Mouse (Mus musculus) hindbrain, embryonic 14.5 days (tissue): ENCODE results near the gene Plk5. TPM values are rescaled to one million over a fixed set of nuclear protein-coding genes. Genes with fewer than 3 reads are reported as not detected.

Source experiments
- ATAC-seq: fragments of 200-750 bp; cut with Nextera tagmentation; 2 replicates; pipeline ENCODE4 v1.8.0; 2017; ENCODE audit warnings: moderate number of reproducible peaks, mild to moderate bottlenecking, moderate TSS enrichment, moderate library complexity; ENCODE audit not compliant: low FRiP score
- DNase-seq: peaks from one replicate; pipeline ENCODE4 v3.0.0-alpha.2; 2015; ENCODE audit warnings: low spot score
- H3K27ac ChIP-seq: fragments of 300-500 bp; sonication (generic); 2 replicates; pipeline ENCODE4 v1.5.1; 2014; ENCODE audit warnings: mild to moderate bottlenecking, moderate library complexity
- H3K27me3 ChIP-seq: fragments of 300-500 bp; sonication (generic); 2 replicates; pipeline ENCODE4 v1.6.1; 2014; ENCODE audit warnings: mild to moderate bottlenecking, low read length, mixed read lengths; ENCODE audit not compliant: control insufficient read depth, insufficient read depth
- H3K36me3 ChIP-seq: fragments of 300-500 bp; sonication (generic); replicated peaks from 2 replicates; pipeline ENCODE4 v1.6.1; 2014; ENCODE audit not compliant: control insufficient read depth, insufficient read depth
- H3K4me1 ChIP-seq: fragments of 300-500 bp; sonication (generic); replicated peaks from 2 replicates; pipeline ENCODE4 v1.6.1; 2014; ENCODE audit warnings: antibody characterized with exemption, low read length, mixed read lengths; ENCODE audit not compliant: control insufficient read depth, insufficient read depth
- H3K4me2 ChIP-seq: fragments of 300-500 bp; sonication (generic); replicated peaks from 2 replicates; pipeline ENCODE4 v1.6.1; 2014; ENCODE audit warnings: mild to moderate bottlenecking, moderate library complexity
- H3K4me3 ChIP-seq: fragments of 300-500 bp; sonication (generic); replicated peaks from 2 replicates; pipeline ENCODE4 v1.5.1; 2014; ENCODE audit warnings: mild to moderate bottlenecking, low read length
- H3K9ac ChIP-seq: fragments of 300-500 bp; sonication (generic); 2 replicates; pipeline ENCODE4 v1.6.1; 2014
- H3K9me3 ChIP-seq: fragments of 300-500 bp; sonication (generic); 2 replicates; pipeline ENCODE4 v1.6.1; 2016; ENCODE audit warnings: low read length; ENCODE audit not compliant: control insufficient read depth
- WGBS: fragments of 180-500 bp; shearing (Covaris S2); extraction: QIAGEN DNeasy Blood & Tissue Kit; methylation state at CpG from one replicate; pipeline ENCODE4 v1.1.7; 2014; 5-methylcytosine and 5-hydroxymethylcytosine counted together
- polyA plus RNA-seq: library from polyadenylated mRNA; unstranded; fragments of >200 nt; fragmentation: Nextera tagmentation; extraction: Ambion mirVana; gene quantifications from 2 replicates; pipeline ENCODE4 v1.2.1, GENCODE M21; 2014

Plk5 gene
- polyA plus RNA-seq, 1 experiment from 2014 or later: 3.6 TPM

GRCm38 (mm10) chr10:80330084-80330483 lies 26.2 kb upstream of the Plk5 start:
- Histone ChIP-seq H3K27ac (no peak overlapping the region), H3K9me3 (no peaks in the 10 kb centered on the region), H3K4me2 (peak overlapping the region; percentile 87), H3K4me3 (peak overlapping the region; percentile 43), H3K36me3 (no peaks in the 10 kb centered on the region), H3K4me1 (no peaks in the 10 kb centered on the region; the same call in 1 of the 2 replicates), H3K9ac (peak overlapping the region; percentile 58), H3K27me3 (0 out of 2 replicates have a peak, but pooled peaks cover under 1% of the 10 kb centered on the region)
- ATAC-seq (no peak), DNase-seq (no peak)
- WGBS: 1% methylated on average over 39 of the region's 41 CpGs

- Histone ChIP-seq H3K9me3 (no peaks in the 10 kb centered on the region), H3K9ac (no peak overlapping the region), H3K4me1 (no peaks in the 10 kb centered on the region; the same call in 1 of the 2 replicates), H3K27ac (no peak overlapping the region), H3K36me3 (no peaks in the 10 kb centered on the region), H3K4me2 (peak overlapping the region; percentile 21), H3K4me3 (no peak overlapping the region), H3K27me3 (no peaks in the 10 kb centered on the region)
- no peak for ATAC-seq
- 78% methylated on average over 2 of the region's 2 CpGs for WGBS
- no peak for DNase-seq
Measured at GRCm38 (mm10) chr10:80330888-80331287, 25.4 kb upstream of the Plk5 start.

GRCm38 (mm10) chr10:80331636-80332524 lies 24.4 kb upstream of the Plk5 start:
- 70% methylated on average over 10 of the region's 10 CpGs for WGBS
- Histone ChIP-seq H3K9ac (no peak overlapping the region), H3K36me3 (no peaks in the 10 kb centered on the region), H3K27ac (no peak overlapping the region), H3K4me1 (no peaks in the 10 kb centered on the region; the same call in 1 of the 2 replicates), H3K9me3 (no peaks in the 10 kb centered on the region), H3K27me3 (no peaks in the 10 kb centered on the region), H3K4me2 (no peak overlapping the region), H3K4me3 (no peak overlapping the region)
- ATAC-seq (no peak), DNase-seq (no peak)

- H3K9ac ChIP-seq: no peak overlapping the region
- no peak overlapping the region for H3K4me2 ChIP-seq
- H3K4me1 ChIP-seq: no peaks in the 10 kb centered on the region; the same call in 1 of the 2 replicates
- H3K27ac ChIP-seq: no peak overlapping the region
- H3K27me3 ChIP-seq: no peaks in the 10 kb centered on the region
- H3K9me3 ChIP-seq: no peaks in the 10 kb centered on the region
- 79% methylated on average over 5 of the region's 5 CpGs for WGBS
- no peak for ATAC-seq
- H3K36me3 ChIP-seq: no peaks in the 10 kb centered on the region
- no peak for DNase-seq
- no peak overlapping the region for H3K4me3 ChIP-seq
Measured at GRCm38 (mm10) chr10:80332525-80332989, 23.7 kb upstream of the Plk5 start.

- no peaks in the 10 kb centered on the region for H3K9me3 ChIP-seq
- no peak overlapping the region for H3K4me2 ChIP-seq
- H3K9ac ChIP-seq: no peak overlapping the region
- H3K4me1 ChIP-seq: no peaks in the 10 kb centered on the region
- ATAC-seq: no peak
- WGBS: 93% methylated on average over 12 of the region's 12 CpGs
- DNase-seq: no peak
- H3K27ac ChIP-seq: no peak overlapping the region
- no peaks in the 10 kb centered on the region for H3K36me3 ChIP-seq
- H3K27me3 ChIP-seq: peaks cover 12% of the 10 kb centered on the region
- no peak overlapping the region for H3K4me3 ChIP-seq
Measured at GRCm38 (mm10) chr10:80336263-80336662, 20.0 kb upstream of the Plk5 start.

GRCm38 (mm10) chr10:80339941-80340750 lies 16.1 kb upstream of the Plk5 start:
- no peak overlapping the region for H3K9ac ChIP-seq
- no peaks in the 10 kb centered on the region for H3K9me3 ChIP-seq
- H3K27me3 ChIP-seq: peaks cover 51% of the 10 kb centered on the region
- ATAC-seq (no peak), DNase-seq (peak; percentile 89)
- WGBS: 25% methylated on average over 19 of the region's 19 CpGs
- H3K4me3 ChIP-seq: no peak overlapping the region
- peaks cover 14% of the 10 kb centered on the region for H3K4me1 ChIP-seq
- H3K4me2 ChIP-seq: no peak overlapping the region
- H3K27ac ChIP-seq: no peak overlapping the region
- H3K36me3 ChIP-seq: no peaks in the 10 kb centered on the region

GRCm38 (mm10) chr10:80341026-80341425 lies 15.2 kb upstream of the Plk5 start:
- 10% methylated on average over 21 of the region's 21 CpGs for WGBS
- Histone ChIP-seq H3K9ac (no peak overlapping the region), H3K36me3 (no peaks in the 10 kb centered on the region), H3K27ac (no peak overlapping the region), H3K4me3 (no peak overlapping the region; the same call in 1 of the 2 replicates), H3K27me3 (peaks cover 60% of the 10 kb centered on the region), H3K9me3 (no peaks in the 10 kb centered on the region), H3K4me2 (no peak overlapping the region), H3K4me1 (peaks cover 14% of the 10 kb centered on the region)
- ATAC-seq (no peak), DNase-seq (no peak)

GRCm38 (mm10) chr10:80341491-80342304 lies 14.6 kb upstream of the Plk5 start:
- Histone ChIP-seq H3K9me3 (no peaks in the 10 kb centered on the region), H3K27ac (no peak overlapping the region), H3K9ac (peak overlapping the region; percentile 11; the same call in 1 of the 2 replicates), H3K27me3 (peaks cover 66% of the 10 kb centered on the region), H3K4me3 (peak overlapping the region; percentile 14; the same call in 1 of the 2 replicates), H3K4me2 (peak overlapping the region; percentile 48), H3K36me3 (no peaks in the 10 kb centered on the region), H3K4me1 (peaks cover 14% of the 10 kb centered on the region)
- DNase-seq (no peak), ATAC-seq (no peak)
- WGBS: 3% methylated on average over 47 of the region's 47 CpGs
